Mouse (Mus musculus): Measurements from ENCODE around the gene Smurf1. TPM values are rescaled to one million over a fixed set of nuclear protein-coding genes. Genes with fewer than 3 reads are reported as not detected.

The Smurf1 gene
- polyA plus RNA-seq, 1 experiment, result 19.5 TPM

GRCm38 (mm10) chr5:144858527-144858926, 107.1 kb downstream of the Smurf1 start:
- WGBS, result 96% methylated on average over 15 of the region's 15 CpGs
- no peaks in the 10 kb centered on the region for H3K4me1 ChIP-seq (ENCODE audit: control insufficient read depth, insufficient read depth, insufficient read length, low read length)
- TF ChIP-seq POLR2A (IDR thresholded peaks at IDR 0.05; ENCODE audit: low read depth, low read length) (no peak), CTCF (IDR thresholded peaks at IDR 0.05; ENCODE audit: extremely low read depth, insufficient read length, insufficient replicate concordance, low read depth, low read length) (no peak)
- H3K36me3 ChIP-seq (ENCODE audit: control insufficient read depth, insufficient read depth, low read length), result peaks cover 41% of the 10 kb centered on the region
- no peaks in the 10 kb centered on the region for H3K27me3 ChIP-seq (ENCODE audit: control insufficient read depth, insufficient read depth, low read length)
- no peak overlapping the region for H3K4me3 ChIP-seq (ENCODE audit: low read depth, low read length)
- H3K27ac ChIP-seq (ENCODE audit: insufficient read depth, low read depth, low read length), result no peak overlapping the region

- Histone ChIP-seq H3K27me3 (ENCODE audit: control insufficient read depth, insufficient read depth, low read length) (no peaks in the 10 kb centered on the region), H3K4me1 (ENCODE audit: control insufficient read depth, insufficient read depth, insufficient read length, low read length) (no peaks in the 10 kb centered on the region), H3K4me3 (ENCODE audit: low read depth, low read length) (no peak overlapping the region), H3K36me3 (ENCODE audit: control insufficient read depth, insufficient read depth, low read length) (peaks cover 54% of the 10 kb centered on the region), H3K27ac (ENCODE audit: insufficient read depth, low read depth, low read length) (no peak overlapping the region)
- TF ChIP-seq POLR2A (IDR thresholded peaks at IDR 0.05; ENCODE audit: low read depth, low read length) (no peak), CTCF (IDR thresholded peaks at IDR 0.05; ENCODE audit: extremely low read depth, insufficient read length, insufficient replicate concordance, low read depth, low read length) (no peak)
- 76% methylated on average over 6 of the region's 6 CpGs for WGBS
Measured at GRCm38 (mm10) chr5:144855936-144856335, 109.7 kb downstream of the Smurf1 start.

GRCm38 (mm10) chr5:144853931-144854330, 111.7 kb downstream of the Smurf1 start:
- no peaks in the 10 kb centered on the region for H3K27me3 ChIP-seq (ENCODE audit: control insufficient read depth, insufficient read depth, low read length)
- H3K4me1 ChIP-seq (ENCODE audit: control insufficient read depth, insufficient read depth, insufficient read length, low read length), result no peaks in the 10 kb centered on the region
- peaks cover 54% of the 10 kb centered on the region for H3K36me3 ChIP-seq (ENCODE audit: control insufficient read depth, insufficient read depth, low read length)
- WGBS, result 82% methylated on average over 5 of the region's 5 CpGs
- TF ChIP-seq POLR2A (IDR thresholded peaks at IDR 0.05; ENCODE audit: low read depth, low read length) (no peak), CTCF (IDR thresholded peaks at IDR 0.05; ENCODE audit: extremely low read depth, insufficient read length, insufficient replicate concordance, low read depth, low read length) (no peak)
- H3K27ac ChIP-seq (ENCODE audit: insufficient read depth, low read depth, low read length), result no peak overlapping the region
- no peak overlapping the region for H3K4me3 ChIP-seq (ENCODE audit: low read depth, low read length)

- H3K36me3 ChIP-seq (ENCODE audit: control insufficient read depth, insufficient read depth, low read length), result peaks cover 55% of the 10 kb centered on the region
- no peaks in the 10 kb centered on the region for H3K27me3 ChIP-seq (ENCODE audit: control insufficient read depth, insufficient read depth, low read length)
- H3K4me3 ChIP-seq (ENCODE audit: low read depth, low read length), result no peak overlapping the region
- no peaks in the 10 kb centered on the region for H3K4me1 ChIP-seq (ENCODE audit: control insufficient read depth, insufficient read depth, insufficient read length, low read length)
- H3K27ac ChIP-seq (ENCODE audit: insufficient read depth, low read depth, low read length), result no peak overlapping the region
- TF ChIP-seq POLR2A (IDR thresholded peaks at IDR 0.05; ENCODE audit: low read depth, low read length) (no peak), CTCF (IDR thresholded peaks at IDR 0.05; ENCODE audit: extremely low read depth, insufficient read length, insufficient replicate concordance, low read depth, low read length) (no peak)
- WGBS, result 94% methylated on average over 3 of the region's 3 CpGs
Measured at GRCm38 (mm10) chr5:144851820-144852219, 113.8 kb downstream of the Smurf1 start.

GRCm38 (mm10) chr5:144849932-144850331, 115.7 kb downstream of the Smurf1 start:
- Histone ChIP-seq H3K27me3 (ENCODE audit: control insufficient read depth, insufficient read depth, low read length) (no peaks in the 10 kb centered on the region), H3K4me3 (ENCODE audit: low read depth, low read length) (no peak overlapping the region), H3K36me3 (ENCODE audit: control insufficient read depth, insufficient read depth, low read length) (peaks cover 66% of the 10 kb centered on the region), H3K27ac (ENCODE audit: insufficient read depth, low read depth, low read length) (no peak overlapping the region), H3K4me1 (ENCODE audit: control insufficient read depth, insufficient read depth, insufficient read length, low read length) (no peaks in the 10 kb centered on the region)
- TF ChIP-seq CTCF (IDR thresholded peaks at IDR 0.05; ENCODE audit: extremely low read depth, insufficient read length, insufficient replicate concordance, low read depth, low read length) (no peak), POLR2A (IDR thresholded peaks at IDR 0.05; ENCODE audit: low read depth, low read length) (no peak)
- 90% methylated on average over 10 of the region's 10 CpGs for WGBS

GRCm38 (mm10) chr5:144848735-144849134, 116.9 kb downstream of the Smurf1 start:
- Histone ChIP-seq H3K36me3 (ENCODE audit: control insufficient read depth, insufficient read depth, low read length) (peaks cover 72% of the 10 kb centered on the region), H3K4me1 (ENCODE audit: control insufficient read depth, insufficient read depth, insufficient read length, low read length) (no peaks in the 10 kb centered on the region), H3K27ac (ENCODE audit: insufficient read depth, low read depth, low read length) (no peak overlapping the region), H3K27me3 (ENCODE audit: control insufficient read depth, insufficient read depth, low read length) (no peaks in the 10 kb centered on the region), H3K4me3 (ENCODE audit: low read depth, low read length) (no peak overlapping the region)
- 81% methylated on average over 5 of the region's 5 CpGs for WGBS
- no peak for TF ChIP-seq CTCF (IDR thresholded peaks at IDR 0.05; ENCODE audit: extremely low read depth, insufficient read length, insufficient replicate concordance, low read depth, low read length)
- TF ChIP-seq POLR2A (IDR thresholded peaks at IDR 0.05; ENCODE audit: low read depth, low read length), result no peak

GRCm38 (mm10) chr5:144845352-144845751, 120.3 kb downstream of the Smurf1 start:
- no peaks in the 10 kb centered on the region for H3K27me3 ChIP-seq (ENCODE audit: control insufficient read depth, insufficient read depth, low read length)
- no peak overlapping the region for H3K4me3 ChIP-seq (ENCODE audit: low read depth, low read length)
- TF ChIP-seq POLR2A (IDR thresholded peaks at IDR 0.05; ENCODE audit: low read depth, low read length), result no peak
- TF ChIP-seq CTCF (IDR thresholded peaks at IDR 0.05; ENCODE audit: extremely low read depth, insufficient read length, insufficient replicate concordance, low read depth, low read length), result no peak
- WGBS, result 97% methylated on average over 20 of the region's 20 CpGs
- no peak overlapping the region for H3K27ac ChIP-seq (ENCODE audit: insufficient read depth, low read depth, low read length)
- no peaks in the 10 kb centered on the region for H3K4me1 ChIP-seq (ENCODE audit: control insufficient read depth, insufficient read depth, insufficient read length, low read length)
- H3K36me3 ChIP-seq (ENCODE audit: control insufficient read depth, insufficient read depth, low read length), result peaks cover 85% of the 10 kb centered on the region
